Mouse (Mus musculus) ovary, postnatal 36 days (tissue): ENCODE measurements around the gene Scube1.

Experiments used
- DNase-seq: peaks from one replicate; pipeline ENCODE4 v3.0.0; 2022; ENCODE audit warnings: low spot score, mixed read lengths

Scube1 gene

DNA sequence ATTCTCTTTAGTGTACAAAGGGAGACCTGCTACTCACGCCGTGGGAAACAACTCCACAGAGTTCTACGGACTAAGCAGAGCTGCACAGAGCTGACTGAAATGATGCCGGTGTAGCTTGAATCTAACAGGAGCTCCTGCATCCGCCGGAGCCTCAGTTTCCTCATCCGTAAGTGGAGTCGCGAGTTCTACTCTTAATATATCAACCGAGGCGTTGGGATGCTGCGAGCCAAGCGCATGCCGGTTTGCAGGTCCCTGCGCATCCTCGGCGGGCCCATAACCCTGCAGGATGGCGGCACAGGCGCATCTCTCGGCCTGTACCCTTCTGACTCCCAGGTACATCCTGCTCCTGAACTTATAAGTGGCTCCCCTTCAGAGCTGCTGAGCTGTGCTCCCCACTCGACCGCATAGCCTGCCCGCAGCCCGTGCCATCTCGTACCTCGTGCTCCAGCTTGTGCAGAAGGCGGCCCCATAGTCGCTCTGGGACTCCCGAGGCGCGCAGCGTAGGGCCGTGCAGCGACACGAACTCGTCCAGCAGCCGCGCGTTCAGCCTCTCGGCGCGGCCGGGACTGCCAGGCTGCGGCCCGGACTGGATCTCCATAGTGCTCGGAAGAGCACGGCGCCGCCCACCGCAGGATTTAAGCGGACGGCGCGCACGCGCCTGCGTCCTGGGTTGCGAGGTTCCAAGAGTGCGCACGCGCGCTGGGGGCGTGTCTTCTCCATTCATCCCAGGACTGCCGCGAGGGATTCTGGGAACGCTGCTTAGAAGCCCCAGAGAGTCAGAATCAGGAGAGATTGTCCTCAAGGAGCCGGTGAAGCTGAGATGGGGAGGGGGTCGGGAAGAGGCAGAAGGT, 130.1 kb downstream of the Scube1 start, which contains the start of gene Ttll12:
Gene Ttll12, minus strand, starts transcription at position 645 of the 851 bp plus-strand sequence.
- peak; percentile 95 for DNase-seq

GRCm38 (mm10) chr15:83593702-83594512, 130.9 kb downstream of the Scube1 start:
- DNase-seq: no peak

- DNase-seq: no peak
Observed at GRCm38 (mm10) chr15:83593189-83593585, 131.6 kb downstream of the Scube1 start.

GRCm38 (mm10) chr15:83592260-83593188, 132.3 kb downstream of the Scube1 start:
- no peak for DNase-seq

- no peak for DNase-seq
Observed at GRCm38 (mm10) chr15:83591758-83592157, 133.1 kb downstream of the Scube1 start.

DNA sequence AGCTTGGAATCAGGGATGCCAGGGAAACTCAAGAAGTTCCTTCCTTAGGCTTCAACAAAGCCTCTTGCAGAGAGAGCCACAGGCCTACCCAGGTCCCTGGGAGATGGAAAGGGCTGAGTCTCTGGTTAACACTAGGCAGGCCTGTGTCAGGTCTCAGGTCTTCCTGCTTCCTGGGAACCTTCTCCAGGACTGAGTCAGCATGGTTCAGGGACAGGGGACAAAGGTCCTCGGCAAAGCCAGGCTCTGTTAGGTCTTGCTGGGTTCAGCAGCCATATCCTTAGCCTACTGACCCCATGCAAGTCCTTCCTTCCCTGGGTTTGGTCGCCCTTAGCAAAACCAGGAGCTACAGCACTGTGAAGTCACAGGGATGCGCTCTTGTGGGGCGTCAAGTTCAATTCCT, 134.0 kb downstream of the Scube1 start:
- no peak for DNase-seq

GRCm38 (mm10) chr15:83584741-83585220, 140.0 kb downstream of the Scube1 start:
- no peak for DNase-seq

DNA sequence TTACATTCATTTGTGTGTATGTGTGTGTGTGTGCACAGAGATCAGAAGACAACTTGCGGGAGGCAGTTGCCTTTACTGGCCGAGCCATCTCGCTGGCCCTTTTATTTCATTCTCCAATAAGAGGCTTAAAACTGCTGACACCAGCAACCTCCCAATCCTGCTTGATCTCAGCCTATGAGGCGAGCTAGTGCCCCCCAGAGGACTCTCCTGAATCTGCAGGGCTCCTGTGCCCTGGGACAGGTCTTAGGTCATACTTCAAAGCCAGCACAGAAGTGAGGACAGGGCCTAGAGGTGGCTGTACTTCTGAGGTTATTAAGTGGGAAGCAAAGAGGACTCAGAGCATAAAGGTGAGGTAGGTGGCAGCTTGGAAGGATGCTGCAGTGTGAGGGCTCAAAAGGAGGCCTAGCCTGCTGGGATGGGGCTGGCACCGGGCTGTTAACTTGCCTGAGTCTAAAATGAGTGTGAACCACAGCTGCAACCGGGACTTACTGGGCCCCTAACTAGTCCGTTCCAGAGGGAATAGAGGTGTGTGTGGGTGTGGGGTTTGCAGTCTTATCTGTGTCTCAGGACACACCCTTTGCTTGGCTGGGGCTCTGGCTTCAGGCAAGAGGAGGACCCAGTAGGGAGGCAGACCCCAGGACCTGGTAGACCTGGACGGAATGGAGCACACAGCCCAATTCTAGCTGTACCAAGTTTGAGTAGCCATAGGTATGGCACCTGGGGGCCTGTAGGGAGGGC, 141.2 kb downstream of the Scube1 start:
- peak; percentile 47 for DNase-seq

DNA sequence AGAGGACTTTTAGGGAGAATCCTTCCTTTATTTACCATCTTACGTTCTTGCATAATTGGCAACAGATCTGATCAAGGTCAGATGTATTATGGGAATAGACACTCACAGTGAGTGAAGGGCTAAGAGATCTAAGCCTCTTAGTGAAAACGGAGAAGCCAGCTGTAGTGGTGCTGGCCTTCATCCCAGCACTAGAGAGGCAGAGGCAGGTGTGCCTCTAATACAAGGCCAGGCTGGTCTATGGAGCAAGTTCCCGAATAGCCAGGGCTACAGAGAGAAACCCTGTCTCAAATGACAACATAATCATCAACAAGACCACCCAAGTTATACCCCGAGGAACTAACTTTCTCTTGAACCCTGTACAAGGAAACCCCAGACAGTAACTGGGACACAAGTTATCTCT, 141.9 kb downstream of the Scube1 start:
- DNase-seq: no peak

DNA sequence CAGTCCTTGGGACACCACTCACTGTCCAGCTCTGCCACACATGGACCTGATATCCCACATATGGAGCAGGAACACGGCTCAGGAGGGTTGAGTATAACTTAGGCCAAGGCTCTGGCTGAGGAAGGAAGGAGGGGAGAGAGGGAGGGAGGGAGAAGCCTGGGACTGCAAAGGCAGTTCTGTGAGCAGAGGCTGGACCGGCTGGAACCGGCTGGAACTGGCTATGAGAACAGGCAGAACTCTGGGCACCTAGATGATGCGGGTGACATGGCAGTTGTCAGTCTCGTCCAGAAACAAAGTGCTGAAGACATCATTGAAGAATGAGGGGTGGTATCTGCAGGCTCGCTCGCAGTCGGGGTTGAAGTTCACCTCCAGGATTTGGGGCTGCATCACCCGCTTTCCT, 148.2 kb downstream of the Scube1 start:
- no peak for DNase-seq

DNA sequence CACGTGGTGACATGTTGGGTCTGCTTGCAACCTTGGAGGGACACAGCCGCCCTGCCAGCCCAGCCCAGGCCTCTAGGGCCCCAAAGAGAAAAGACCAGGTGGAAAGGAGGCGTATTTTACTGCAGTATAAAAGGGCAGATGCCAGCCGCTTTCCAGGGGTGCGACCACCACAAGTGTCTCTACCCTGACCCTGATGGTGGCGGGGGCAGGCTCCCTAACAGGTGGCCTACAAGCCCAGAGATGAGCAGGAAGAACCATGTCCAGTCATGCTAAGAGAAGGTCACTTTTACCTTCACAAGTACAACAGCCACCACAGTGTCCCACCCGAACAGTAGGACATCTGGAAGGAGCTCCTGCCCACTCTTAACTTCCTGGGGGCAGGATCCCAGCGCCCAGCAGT, 149.3 kb downstream of the Scube1 start:
- DNase-seq: no peak

- no peak for DNase-seq
Observed at GRCm38 (mm10) chr15:83574731-83575351, 150.0 kb downstream of the Scube1 start.

GRCm38 (mm10) chr15:83573606-83574005, 151.2 kb downstream of the Scube1 start:
- DNase-seq: no peak

- no peak for DNase-seq
Observed at GRCm38 (mm10) chr15:83572132-83572531, 152.7 kb downstream of the Scube1 start.

DNA sequence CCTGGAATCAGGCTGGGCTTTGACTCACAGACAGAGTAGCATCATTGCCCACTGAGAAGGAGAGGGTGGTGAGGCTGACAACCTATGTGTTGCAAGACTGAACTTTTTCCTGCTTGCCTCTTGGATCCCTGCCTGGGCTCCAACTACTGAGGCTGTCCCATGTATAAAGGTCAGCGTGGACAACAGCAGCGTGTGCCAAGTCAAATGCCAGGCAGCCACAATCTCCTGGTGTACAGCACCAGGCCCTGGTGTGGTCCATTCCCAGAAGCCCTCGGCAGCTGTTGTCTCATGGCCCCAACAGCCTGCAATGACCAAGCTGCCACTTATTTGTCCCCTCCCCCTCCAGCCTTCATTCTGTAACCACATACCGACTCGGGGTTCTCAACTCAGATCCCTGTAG, 153.2 kb downstream of the Scube1 start:
- no peak for DNase-seq

GRCm38 (mm10) chr15:83570641-83571040, 154.2 kb downstream of the Scube1 start:
- DNase-seq: no peak

GRCm38 (mm10) chr15:83569682-83570081, 155.1 kb downstream of the Scube1 start:
- no peak for DNase-seq

GRCm38 (mm10) chr15:83568544-83568943, 156.3 kb downstream of the Scube1 start:
- no peak for DNase-seq

GRCm38 (mm10) chr15:83567728-83568127, 157.1 kb downstream of the Scube1 start:
- no peak for DNase-seq

GRCm38 (mm10) chr15:83566006-83566405, 158.8 kb downstream of the Scube1 start:
- DNase-seq: no peak

GRCm38 (mm10) chr15:83565434-83565833, 159.4 kb downstream of the Scube1 start:
- no peak for DNase-seq
